Mouse (Mus musculus): Measurements from ENCODE around the gene Plin5.

- no peak for TF ChIP-seq CTCF (conservative IDR thresholded peaks at IDR 0.05; ENCODE audit: low read length)
- no peak for TF ChIP-seq NANOG (IDR thresholded peaks at IDR 0.05; ENCODE audit: borderline replicate concordance, low read length)
Observed at GRCm38 (mm10) chr17:56119431-56119830, 2.0 kb upstream of the Plin5 start.

Data from E14TG2a.4 (cell line).